Mouse (Mus musculus) heart, postnatal 36 days (tissue): Measurements from ENCODE around the gene Tlk1. TPM values are rescaled to one million over a fixed set of nuclear protein-coding genes. Genes with fewer than 3 reads are reported as not detected.

Experiments used
- DNase-seq, 2 experiments: peaks; one replicate each; pipeline ENCODE4 v3.0.0; 2021 to 2022
- intact Hi-C: fragments of 180-260 bp; cut with DNase I; formaldehyde crosslinking; loops from one replicate; pipeline ENCODE4 v1.15.1; 2025
- total RNA-seq, 2 experiments: library from RNA; stranded (reverse); gene quantifications; 2 replicates each; pipeline ENCODE4 v1.2.3; 2021

Tlk1 gene
- total RNA-seq, 2 experiments from 2014 or later: 33.0 to 33.7 TPM

DNA sequence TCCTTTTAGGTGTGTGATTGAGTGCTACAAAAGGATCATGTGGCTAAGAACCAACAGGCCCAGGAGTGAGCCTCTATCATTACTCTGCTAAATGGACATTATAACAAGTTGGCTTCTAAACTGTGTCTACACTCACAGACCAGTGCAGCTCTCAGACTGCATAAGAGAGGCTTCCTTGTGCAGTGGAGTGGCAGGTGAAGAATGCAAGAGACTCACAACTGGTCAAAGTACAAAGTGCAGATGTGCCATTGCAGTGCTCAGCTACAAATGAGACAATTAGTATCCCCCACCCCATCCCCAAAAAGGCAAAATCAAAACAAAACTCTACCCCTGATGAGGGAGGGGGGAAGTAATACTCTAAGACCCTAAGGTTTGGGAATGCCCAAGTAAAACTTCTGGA, 24.0 kb downstream of the Tlk1 start:
- intact Hi-C loops: no loop called here
- no peak for DNase-seq

- intact Hi-C loops: no loop called here
- DNase-seq: no peak
Measured at GRCm38 (mm10) chr2:70800396-70800795, 25.1 kb downstream of the Tlk1 start.

DNA sequence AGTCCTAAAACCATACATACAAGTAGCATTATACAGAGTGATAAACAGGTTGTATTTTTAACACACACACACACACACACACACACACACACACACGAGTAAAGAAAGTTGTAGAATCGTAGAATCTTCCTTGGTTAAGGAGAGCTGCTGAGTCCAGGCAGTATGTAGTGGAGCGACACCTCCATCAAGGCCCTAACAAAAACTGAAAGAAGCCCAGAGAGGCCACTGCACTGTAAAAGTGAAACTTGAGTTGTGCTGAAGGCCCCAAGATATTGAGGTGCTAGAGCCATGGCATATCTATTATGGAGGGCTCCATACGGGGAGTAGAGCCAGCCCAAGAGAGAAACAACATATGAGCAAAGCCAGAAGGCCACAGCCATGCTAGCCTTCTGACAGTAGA, 32.3 kb downstream of the Tlk1 start:
- intact Hi-C loops: no loop called here
- DNase-seq: no peak

DNA sequence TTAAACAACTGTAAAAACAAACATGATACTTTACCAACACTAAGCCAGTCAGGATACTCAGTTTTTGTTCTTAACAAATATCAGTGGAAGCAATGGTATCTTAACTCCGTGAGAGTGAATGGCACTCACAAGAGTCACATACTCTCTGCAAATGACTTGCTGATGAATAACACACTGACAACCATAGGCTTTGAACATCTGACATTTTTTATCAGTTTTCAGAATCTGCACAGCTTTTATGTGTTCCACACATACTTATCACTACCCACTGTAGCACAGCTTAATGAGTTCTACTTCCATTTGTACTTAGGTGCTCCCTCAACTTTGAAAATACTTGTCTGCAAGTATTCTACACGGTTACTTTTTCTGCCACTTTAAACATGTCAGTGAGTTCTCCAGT, 35.3 kb downstream of the Tlk1 start:
- no peak for DNase-seq
- intact Hi-C loops: no loop called here

DNA sequence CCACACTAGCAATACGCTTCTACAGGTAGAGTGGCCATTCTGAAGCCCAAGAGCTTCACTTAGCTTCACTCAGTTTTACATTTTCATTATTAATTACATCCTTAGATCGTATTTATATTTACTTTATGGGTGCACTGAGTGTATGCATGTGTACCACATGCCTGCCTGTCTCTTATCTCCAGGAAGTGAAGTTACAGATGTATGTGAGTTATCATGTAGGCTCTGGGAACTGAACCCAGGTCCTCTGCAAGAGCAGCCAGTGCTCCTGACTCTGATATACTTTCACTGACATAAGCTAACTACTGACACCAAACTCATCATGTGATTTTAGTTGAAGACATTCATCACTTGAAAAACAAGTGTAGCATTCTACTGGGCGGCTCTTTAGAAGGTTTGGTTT, 36.2 kb downstream of the Tlk1 start:
- intact Hi-C loops: no loop called here
- DNase-seq: no peak

DNA sequence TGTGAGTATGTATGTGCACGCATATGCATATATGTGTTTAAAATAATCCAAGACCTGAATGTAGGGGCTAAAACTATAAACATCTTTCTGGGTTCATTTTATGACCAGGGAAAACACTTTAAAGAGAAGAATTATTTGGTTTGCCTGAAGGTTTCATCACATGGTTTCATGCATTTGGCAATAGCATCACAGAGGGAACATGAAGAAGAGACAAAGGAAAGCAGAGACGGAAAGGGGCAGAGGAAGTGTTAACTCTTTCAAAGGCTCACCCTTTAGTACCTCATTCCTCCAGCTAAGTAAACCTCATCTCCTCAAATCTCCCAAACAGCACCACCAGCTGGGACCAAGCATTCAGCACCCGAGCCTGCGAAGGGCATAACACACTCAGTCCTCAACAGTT, 41.1 kb downstream of the Tlk1 start:
- DNase-seq: no peak
- intact Hi-C loops: no loop called here

- intact Hi-C loops: no loop called here
- no peak for DNase-seq
Measured at GRCm38 (mm10) chr2:70783504-70783903, 42.0 kb downstream of the Tlk1 start.

- peak in 1 of 2 experiments; percentile 18 for DNase-seq
- intact Hi-C loops: loop anchor here (1.0 kb wide), 2 partner anchors 45 to 260 kb away; no protein-coding TSS in a partner anchor
Measured at GRCm38 (mm10) chr2:70779634-70780033, 45.9 kb downstream of the Tlk1 start.

- DNase-seq: no peak
- intact Hi-C loops: no loop called here
Measured at GRCm38 (mm10) chr2:70776744-70777143, 48.8 kb downstream of the Tlk1 start.

- intact Hi-C loops: no loop called here
- DNase-seq: peak; percentile 22 to 23
Measured at GRCm38 (mm10) chr2:70764734-70765133, 60.8 kb downstream of the Tlk1 start.

- intact Hi-C loops: no loop called here
- DNase-seq: no peak
Measured at GRCm38 (mm10) chr2:70762741-70763140, 62.8 kb downstream of the Tlk1 start.

GRCm38 (mm10) chr2:70752149-70752548, 73.4 kb downstream of the Tlk1 start:
- intact Hi-C loops: no loop called here

GRCm38 (mm10) chr2:70751655-70752054, 73.9 kb downstream of the Tlk1 start:
- intact Hi-C loops: no loop called here
- no peak for DNase-seq

More at GRCm38 (mm10) chr2:70752149-70752548, 73.4 kb downstream of the Tlk1 start:
- DNase-seq: no peak

DNA sequence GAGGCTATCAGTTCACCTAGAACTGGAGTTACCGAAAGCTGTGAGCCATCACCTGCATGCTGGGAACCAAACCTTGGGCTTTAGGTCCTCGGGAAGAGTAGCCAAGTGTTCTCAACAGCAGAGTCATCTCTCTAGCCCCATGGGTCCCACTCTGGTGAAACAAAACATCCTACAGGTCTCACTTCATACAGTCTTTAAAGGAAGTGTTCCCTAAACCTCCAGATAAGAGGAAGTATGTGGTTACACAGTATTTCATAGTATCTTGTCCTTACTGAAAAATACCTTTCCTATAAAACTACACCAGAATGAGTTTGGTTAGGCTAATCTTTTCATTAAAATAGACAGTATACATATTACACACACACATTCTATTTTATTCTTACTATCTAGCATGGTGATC, 82.9 kb downstream of the Tlk1 start:
- no peak for DNase-seq
- intact Hi-C loops: no loop called here

- intact Hi-C loops: no loop called here
- no peak for DNase-seq
Measured at GRCm38 (mm10) chr2:70741901-70742300, 83.6 kb downstream of the Tlk1 start.

- no peak for DNase-seq
Measured at GRCm38 (mm10) chr2:70736008-70736407, 89.5 kb downstream of the Tlk1 start.

DNA sequence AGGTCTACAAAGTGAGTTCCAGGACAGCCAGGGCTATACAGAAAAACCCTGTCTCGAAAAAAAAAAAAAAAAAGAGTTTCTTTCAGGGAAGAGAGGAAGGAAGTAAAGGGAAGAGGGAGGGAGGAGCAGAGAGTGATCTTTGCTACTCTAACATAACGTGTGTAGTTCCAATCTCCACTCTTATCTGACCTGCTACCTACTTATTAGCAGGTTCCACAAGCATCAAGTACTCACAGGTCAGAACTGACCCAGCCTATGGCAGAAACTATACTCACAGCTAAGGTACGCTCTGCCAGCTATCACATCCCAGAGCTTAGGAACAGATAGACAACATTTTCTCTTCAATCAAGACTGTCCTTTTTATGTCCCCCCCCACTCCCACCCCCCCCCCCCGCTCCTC, 90.0 kb downstream of the Tlk1 start:
- no peak for DNase-seq
- intact Hi-C loops: no loop called here

More at GRCm38 (mm10) chr2:70736008-70736407, 89.5 kb downstream of the Tlk1 start:
- intact Hi-C loops: no loop called here

DNA sequence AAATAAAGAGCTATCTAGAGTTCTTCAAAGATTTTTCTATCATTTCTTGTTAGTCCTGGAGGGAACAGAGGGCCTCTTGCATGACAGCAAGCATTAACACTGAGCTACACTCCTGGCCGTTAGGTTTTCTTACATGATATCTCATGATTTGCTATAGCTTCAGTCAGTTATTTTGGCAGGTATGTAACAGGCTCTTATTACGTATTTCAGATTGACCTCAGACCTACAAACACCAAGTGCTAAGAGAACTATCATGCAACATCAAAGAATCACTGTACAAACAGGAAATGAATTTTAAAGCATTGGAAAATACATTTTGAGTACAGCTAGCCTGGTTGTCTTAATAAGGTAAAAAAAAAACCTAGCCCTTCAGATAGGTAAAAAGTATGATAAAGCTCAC, 98.4 kb downstream of the Tlk1 start:
- DNase-seq: no peak
- intact Hi-C loops: no loop called here

DNA sequence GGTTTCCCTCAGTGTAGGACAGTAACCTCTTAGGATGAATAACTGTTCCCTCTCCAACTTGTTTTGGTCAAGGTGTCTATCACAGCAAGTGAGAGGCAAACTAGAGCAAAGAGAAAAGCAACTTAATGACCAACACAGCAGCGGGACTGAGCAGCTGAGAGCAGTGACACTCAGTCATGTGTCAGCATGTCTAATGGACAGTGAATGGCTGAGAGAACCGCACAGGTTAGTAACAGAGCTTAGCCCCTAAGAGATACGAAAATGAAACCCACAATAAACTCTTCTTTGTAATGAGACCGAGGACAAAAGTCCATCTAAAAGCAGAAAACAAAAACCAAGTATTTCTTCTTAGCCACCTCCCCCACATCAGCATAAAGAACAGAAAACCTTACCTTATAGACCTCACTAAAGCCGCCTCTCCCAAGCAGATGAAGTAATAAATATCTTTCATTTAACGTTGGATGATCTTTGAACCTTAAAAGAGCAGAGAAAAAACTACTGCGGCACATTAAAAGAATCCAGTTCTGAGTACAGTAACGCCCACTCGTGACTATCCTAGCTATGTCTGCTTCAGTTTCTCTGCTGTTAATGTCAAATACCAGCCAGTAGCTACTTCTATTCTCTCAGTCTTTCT, 101.8 kb downstream of the Tlk1 start:
- intact Hi-C loops: no loop called here

GRCm38 (mm10) chr2:70710878-70711277, 114.7 kb downstream of the Tlk1 start:
- DNase-seq: no peak
- intact Hi-C loops: no loop called here

More for the DNA sequence above, 101.8 kb downstream of the Tlk1 start:
- no peak for DNase-seq

- intact Hi-C loops: no loop called here
Measured at GRCm38 (mm10) chr2:70710236-70710635, 115.3 kb downstream of the Tlk1 start.

DNA sequence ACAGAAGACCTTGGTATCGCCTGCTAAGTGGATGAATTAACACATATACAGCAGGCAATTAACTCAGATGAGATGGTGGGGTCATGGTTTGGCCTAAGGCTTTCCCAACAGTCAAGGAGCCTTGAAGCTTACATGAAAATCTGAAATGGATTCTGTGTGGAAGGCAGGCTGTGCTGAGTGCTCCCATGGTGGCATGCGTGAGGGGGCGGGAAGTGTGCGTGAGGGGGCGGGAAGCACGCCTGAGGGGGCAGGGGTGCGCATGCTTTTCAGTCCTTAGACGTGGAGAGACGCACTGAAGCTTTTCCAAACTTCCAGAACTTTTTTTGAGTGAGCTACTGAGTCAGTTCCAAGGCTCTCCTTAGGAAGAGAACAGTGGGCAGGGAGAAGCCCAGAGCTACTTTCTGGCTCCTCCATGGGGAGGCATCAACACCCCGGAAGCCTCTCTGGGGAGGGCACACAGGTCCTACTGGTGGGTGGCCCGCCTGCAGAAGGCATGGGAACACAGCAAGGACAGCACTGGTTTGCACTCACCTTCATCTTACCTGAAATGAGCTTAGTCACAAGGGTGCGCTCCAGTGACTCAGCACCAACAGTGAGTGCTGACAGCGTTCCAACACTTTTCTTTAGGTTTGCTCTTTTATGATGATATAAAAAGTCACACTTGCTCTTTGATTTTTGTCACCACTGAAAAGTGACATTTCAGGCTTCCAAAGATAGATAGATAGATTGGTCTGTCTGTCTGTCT, 116.4 kb downstream of the Tlk1 start:
- intact Hi-C loops: no loop called here
- DNase-seq: no peak

More at GRCm38 (mm10) chr2:70710236-70710635, 115.3 kb downstream of the Tlk1 start:
- DNase-seq: no peak
